Mouse (Mus musculus): ENCODE data around the gene Apobec3. TPM values are rescaled to one million over a fixed set of nuclear protein-coding genes. Genes with fewer than 3 reads are reported as not detected.

The Apobec3 gene
- total and polyA plus RNA-seq, 2 experiments from 2014 or later: 5.1 to 6.3 TPM

GRCm38 (mm10) chr15:79858979-79859378, 32.5 kb upstream of the Apobec3 start:
- peak; percentile 82 for ATAC-seq (ENCODE audit: insufficient read depth, low read depth)
- Histone ChIP-seq H3K4me2 (ENCODE audit: low read depth, low read length) (no peak overlapping the region), H3K27ac (ENCODE audit: low read depth) (no peak overlapping the region)

GRCm38 (mm10) chr15:79859821-79860220, 31.6 kb upstream of the Apobec3 start:
- no peaks in the 10 kb centered on the region for H3K36me3 ChIP-seq (replicated peaks; ENCODE audit: control insufficient read depth, insufficient read depth, low read length)
- no peaks in the 10 kb centered on the region for H3K4me1 ChIP-seq (ENCODE audit: control insufficient read depth, insufficient read depth)
- DNase-seq (ENCODE audit: low spot score) (no peak), ATAC-seq (ENCODE audit: insufficient read depth, low read depth) (no peak)
- H3K4me3 ChIP-seq (ENCODE audit: low read depth, low read length): no peak overlapping the region
- H3K9ac ChIP-seq (replicated peaks; ENCODE audit: low read depth, low read length): no peak overlapping the region
- H3K4me2 ChIP-seq (ENCODE audit: low read depth, low read length): no peak overlapping the region
- H3K27me3 ChIP-seq (ENCODE audit: control insufficient read depth, insufficient read depth, low read length): no peaks in the 10 kb centered on the region
- no peak overlapping the region for H3K27ac ChIP-seq (ENCODE audit: low read depth)
- no peak for TF ChIP-seq EP300 (IDR thresholded peaks at IDR 0.05; ENCODE audit: low read depth)
- TF ChIP-seq CTCF (IDR thresholded peaks at IDR 0.05; ENCODE audit: low read depth): no peak
- WGBS: 78% methylated on average over 9 of the region's 9 CpGs
- H3K9me3 ChIP-seq (replicated peaks; ENCODE audit: control insufficient read depth, low read length): no peaks in the 10 kb centered on the region

More at GRCm38 (mm10) chr15:79858979-79859378, 32.5 kb upstream of the Apobec3 start:
- no peaks in the 10 kb centered on the region for H3K27me3 ChIP-seq (ENCODE audit: control insufficient read depth, insufficient read depth, low read length)
- no peaks in the 10 kb centered on the region for H3K9me3 ChIP-seq (replicated peaks; ENCODE audit: control insufficient read depth, low read length)
- no peaks in the 10 kb centered on the region for H3K4me1 ChIP-seq (ENCODE audit: control insufficient read depth, insufficient read depth)
- H3K4me3 ChIP-seq (ENCODE audit: low read depth, low read length): no peak overlapping the region
- 35% methylated on average over 5 of the region's 5 CpGs for WGBS
- no peak overlapping the region for H3K9ac ChIP-seq (replicated peaks; ENCODE audit: low read depth, low read length)
- no peaks in the 10 kb centered on the region for H3K36me3 ChIP-seq (replicated peaks; ENCODE audit: control insufficient read depth, insufficient read depth, low read length)
- TF ChIP-seq CTCF (IDR thresholded peaks at IDR 0.05; ENCODE audit: low read depth) (no peak), EP300 (IDR thresholded peaks at IDR 0.05; ENCODE audit: low read depth) (no peak)
- peak; percentile 32 for DNase-seq (ENCODE audit: low spot score)

- DNase-seq (ENCODE audit: low spot score): no peak
- Histone ChIP-seq H3K9ac (replicated peaks; ENCODE audit: low read depth, low read length) (no peak overlapping the region), H3K4me2 (ENCODE audit: low read depth, low read length) (no peak overlapping the region), H3K27ac (ENCODE audit: low read depth) (no peak overlapping the region), H3K4me3 (ENCODE audit: low read depth, low read length) (no peak overlapping the region), H3K27me3 (ENCODE audit: control insufficient read depth, insufficient read depth, low read length) (no peaks in the 10 kb centered on the region), H3K4me1 (ENCODE audit: control insufficient read depth, insufficient read depth) (no peaks in the 10 kb centered on the region), H3K9me3 (replicated peaks; ENCODE audit: control insufficient read depth, low read length) (peaks cover 4% of the 10 kb centered on the region; the same call in 1 of the 2 replicates), H3K36me3 (replicated peaks; ENCODE audit: control insufficient read depth, insufficient read depth, low read length) (no peaks in the 10 kb centered on the region)
- no peak for TF ChIP-seq EP300 (IDR thresholded peaks at IDR 0.05; ENCODE audit: low read depth)
- no peak for TF ChIP-seq CTCF (IDR thresholded peaks at IDR 0.05; ENCODE audit: low read depth)
- WGBS: 74% methylated on average over 3 of the region's 3 CpGs
- no peak for ATAC-seq (ENCODE audit: insufficient read depth, low read depth)
Measured at GRCm38 (mm10) chr15:79867260-79868002, 24.0 kb upstream of the Apobec3 start.

GRCm38 (mm10) chr15:79873545-79873944, 17.9 kb upstream of the Apobec3 start:
- Histone ChIP-seq H3K9me3 (replicated peaks; ENCODE audit: control insufficient read depth, low read length) (peaks cover 4% of the 10 kb centered on the region; the same call in 1 of the 2 replicates), H3K9ac (replicated peaks; ENCODE audit: low read depth, low read length) (no peak overlapping the region), H3K27ac (ENCODE audit: low read depth) (no peak overlapping the region), H3K4me3 (ENCODE audit: low read depth, low read length) (no peak overlapping the region), H3K4me2 (ENCODE audit: low read depth, low read length) (no peak overlapping the region), H3K36me3 (replicated peaks; ENCODE audit: control insufficient read depth, insufficient read depth, low read length) (no peaks in the 10 kb centered on the region), H3K4me1 (ENCODE audit: control insufficient read depth, insufficient read depth) (peaks cover 11% of the 10 kb centered on the region; the same call in 1 of the 2 replicates), H3K27me3 (ENCODE audit: control insufficient read depth, insufficient read depth, low read length) (no peaks in the 10 kb centered on the region)
- ATAC-seq (ENCODE audit: insufficient read depth, low read depth) (no peak), DNase-seq (ENCODE audit: low spot score) (no peak)
- no peak for TF ChIP-seq CTCF (IDR thresholded peaks at IDR 0.05; ENCODE audit: low read depth)
- no peak for TF ChIP-seq EP300 (IDR thresholded peaks at IDR 0.05; ENCODE audit: low read depth)
- WGBS: 85% methylated on average over 8 of the region's 8 CpGs

- H3K27me3 ChIP-seq (ENCODE audit: control insufficient read depth, insufficient read depth, low read length): no peaks in the 10 kb centered on the region
- TF ChIP-seq CTCF (IDR thresholded peaks at IDR 0.05; ENCODE audit: low read depth) (no peak), EP300 (IDR thresholded peaks at IDR 0.05; ENCODE audit: low read depth) (no peak)
- H3K9ac ChIP-seq (replicated peaks; ENCODE audit: low read depth, low read length): no peak overlapping the region
- no peak overlapping the region for H3K4me3 ChIP-seq (ENCODE audit: low read depth, low read length)
- ATAC-seq (ENCODE audit: insufficient read depth, low read depth) (no peak), DNase-seq (ENCODE audit: low spot score) (no peak)
- peaks cover 14% of the 10 kb centered on the region for H3K4me1 ChIP-seq (ENCODE audit: control insufficient read depth, insufficient read depth)
- H3K4me2 ChIP-seq (ENCODE audit: low read depth, low read length): no peak overlapping the region
- no peaks in the 10 kb centered on the region for H3K36me3 ChIP-seq (replicated peaks; ENCODE audit: control insufficient read depth, insufficient read depth, low read length)
- peaks cover 4% of the 10 kb centered on the region; the same call in 1 of the 2 replicates for H3K9me3 ChIP-seq (replicated peaks; ENCODE audit: control insufficient read depth, low read length)
- no peak overlapping the region for H3K27ac ChIP-seq (ENCODE audit: low read depth)
- WGBS: 48% methylated on average over 2 of the region's 2 CpGs
Measured at GRCm38 (mm10) chr15:79873995-79874394, 17.5 kb upstream of the Apobec3 start.
